8 mouse cellular contexts compared by ENCODE assay signal in the genomic region with DNA sequence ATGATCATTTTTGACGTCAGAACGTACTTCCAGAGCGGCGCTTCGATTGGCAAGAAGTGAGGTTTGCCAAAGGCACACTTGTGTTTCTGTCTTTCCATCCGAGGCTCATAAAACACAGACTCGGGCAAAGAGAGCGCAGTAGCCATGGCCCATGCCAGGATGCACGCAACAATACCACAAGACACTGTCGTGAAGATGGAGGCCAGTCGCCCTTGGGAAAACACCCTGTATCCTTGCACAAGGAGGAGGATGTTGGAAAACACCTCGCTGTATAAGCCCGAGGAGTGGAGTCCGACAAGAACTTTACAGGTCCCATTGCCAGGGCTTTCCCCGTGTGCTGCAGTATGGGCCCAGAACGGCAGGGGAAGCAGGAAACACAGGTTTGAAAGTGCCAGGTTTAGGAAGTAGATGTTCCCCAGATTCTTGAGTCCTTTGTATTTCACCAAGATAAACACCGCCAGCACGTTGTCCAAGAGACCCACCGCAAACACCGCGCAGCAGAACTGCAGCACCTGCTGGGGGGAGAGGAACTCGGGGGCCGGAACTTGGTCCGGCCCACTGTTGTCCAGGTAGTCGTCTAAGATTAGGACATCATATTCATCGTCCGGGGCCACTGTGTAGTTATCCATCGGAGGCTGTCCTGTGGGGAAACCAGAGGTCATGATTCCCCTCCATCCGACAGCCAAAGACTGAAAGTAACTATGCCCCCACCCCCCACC. TPM values are rescaled to one million over a fixed set of nuclear protein-coding genes. Genes with fewer than 3 reads are reported as not detected.
DNase-seq lines count a peak whose midpoint lies in the region; ATAC-seq and TF ChIP-seq lines count a peak whose summit lies in the region.

No protein-coding gene starts in this region.

- no peak for TF ChIP-seq CTCF in liver, postnatal 0 days (IDR thresholded peaks at IDR 0.05; ENCODE audit: low read depth)

- H3K27me3 ChIP-seq in heart, embryonic 12.5 days (replicated peaks): no peaks in the 10 kb centered on the region
- H3K27me3 ChIP-seq in heart, embryonic 16.5 days (ENCODE audit: control insufficient read depth, insufficient read depth, low read length): no peaks in the 10 kb centered on the region
- no peaks in the 10 kb centered on the region for H3K27me3 ChIP-seq in liver, postnatal 0 days (ENCODE audit: insufficient read depth, low read length)
- no peaks in the 10 kb centered on the region for H3K27me3 ChIP-seq in stomach, embryonic 16.5 days (ENCODE audit: control insufficient read depth, insufficient read depth, low read length)

- intact Hi-C loops in heart, postnatal 25 days (cut with DNase I): loop anchor here (5.0 kb wide), 2 partner anchors 59 to 174 kb away; a partner anchor contains a TSS

- peak overlapping the region; percentile 78 for H3K27ac ChIP-seq in heart, embryonic 12.5 days (ENCODE audit: poor library complexity, severe bottlenecking)
- peak overlapping the region; percentile 69 for H3K27ac ChIP-seq in heart, embryonic 16.5 days (ENCODE audit: low read length)
- H3K27ac ChIP-seq in liver, postnatal 0 days (ENCODE audit: low read depth): peak overlapping the region; percentile 98
- H3K27ac ChIP-seq in stomach, embryonic 16.5 days (ENCODE audit: low read length): 0 out of 2 replicates have a peak overlapping the region, but pooled peaks have one; percentile 45

- H3K4me2 ChIP-seq in heart, embryonic 12.5 days: peak overlapping the region; percentile 92
- peak overlapping the region; percentile 92 for H3K4me2 ChIP-seq in heart, embryonic 16.5 days (ENCODE audit: low read depth, low read length)
- peak overlapping the region; percentile 81 for H3K4me2 ChIP-seq in liver, postnatal 0 days (ENCODE audit: low read depth, low read length)
- H3K4me2 ChIP-seq in stomach, embryonic 16.5 days (ENCODE audit: low read depth, low read length): peak overlapping the region; percentile 92

- no peak for DNase-seq in heart, postnatal 25 days (ENCODE audit: low spot score)
- DNase-seq in R1 (ENCODE audit: low read depth, low spot score): peak; percentile 37
- DNase-seq in liver, postnatal 0 days: peak; percentile 38
- DNase-seq in Muller cell, postnatal 12 days (ENCODE audit: inconsistent ontology term): no peak
- no peak for DNase-seq in left cerebral cortex, adult 8-10 months (ENCODE audit: low spot score in 2 of 2)

- no peaks in the 10 kb centered on the region for H3K9me3 ChIP-seq in heart, embryonic 12.5 days (replicated peaks)
- H3K9me3 ChIP-seq in heart, embryonic 16.5 days (replicated peaks; ENCODE audit: control insufficient read depth, low read length): no peaks in the 10 kb centered on the region
- H3K9me3 ChIP-seq in liver, postnatal 0 days (ENCODE audit: low read length): no peaks in the 10 kb centered on the region
- no peaks in the 10 kb centered on the region for H3K9me3 ChIP-seq in stomach, embryonic 16.5 days (replicated peaks; ENCODE audit: control insufficient read depth, low read length)

- H3K36me3 ChIP-seq in heart, embryonic 12.5 days: no peaks in the 10 kb centered on the region
- no peaks in the 10 kb centered on the region for H3K36me3 ChIP-seq in heart, embryonic 16.5 days (ENCODE audit: control insufficient read depth, insufficient read depth)
- peaks cover 3% of the 10 kb centered on the region; the same call in 1 of the 2 replicates for H3K36me3 ChIP-seq in liver, postnatal 0 days (replicated peaks; ENCODE audit: insufficient read depth, low read length)
- H3K36me3 ChIP-seq in stomach, embryonic 16.5 days (ENCODE audit: control insufficient read depth, insufficient read depth, low read length): no peaks in the 10 kb centered on the region

- H3K9ac ChIP-seq in heart, embryonic 12.5 days: peak overlapping the region; percentile 76
- H3K9ac ChIP-seq in heart, embryonic 16.5 days (ENCODE audit: low read length): peak overlapping the region; percentile 77
- peak overlapping the region; percentile 82 for H3K9ac ChIP-seq in liver, postnatal 0 days (replicated peaks)
- H3K9ac ChIP-seq in stomach, embryonic 16.5 days (ENCODE audit: low read length): peak overlapping the region; percentile 71

- H3K4me3 ChIP-seq in heart, embryonic 12.5 days: peak overlapping the region; percentile 64
- H3K4me3 ChIP-seq in heart, embryonic 16.5 days (ENCODE audit: low read length): peak overlapping the region; percentile 70
- H3K4me3 ChIP-seq in liver, postnatal 0 days (ENCODE audit: low read depth, low read length): peak overlapping the region; percentile 75
- H3K4me3 ChIP-seq in stomach, embryonic 16.5 days (replicated peaks; ENCODE audit: low read length): peak overlapping the region; percentile 58

- ATAC-seq in heart, embryonic 12.5 days (ENCODE audit: insufficient number of reproducible peaks, low FRiP score): no peak
- no peak for ATAC-seq in heart, embryonic 16.5 days (replicated peaks; ENCODE audit: extremely low read depth, insufficient read depth, low FRiP score)
- no peak for ATAC-seq in liver, postnatal 0 days
- ATAC-seq in stomach, embryonic 16.5 days (ENCODE audit: insufficient read depth, low FRiP score): no peak

- H3K4me1 ChIP-seq in heart, embryonic 12.5 days (replicated peaks): peaks cover 28% of the 10 kb centered on the region
- peaks cover 25% of the 10 kb centered on the region for H3K4me1 ChIP-seq in heart, embryonic 16.5 days (ENCODE audit: control insufficient read depth, insufficient read depth, low read length)
- H3K4me1 ChIP-seq in liver, postnatal 0 days (ENCODE audit: insufficient read depth): peaks cover 40% of the 10 kb centered on the region
- peaks cover 22% of the 10 kb centered on the region for H3K4me1 ChIP-seq in stomach, embryonic 16.5 days (ENCODE audit: control insufficient read depth, insufficient read depth, low read length)

- no peak for TF ChIP-seq EP300 in liver, postnatal 0 days (IDR thresholded peaks at IDR 0.05; ENCODE audit: low read depth)

- WGBS in heart, embryonic 12.5 days: 55% methylated on average over 29 of the region's 29 CpGs
- 46% methylated on average over 29 of the region's 29 CpGs for WGBS in heart, embryonic 16.5 days
- WGBS in liver, postnatal 0 days (ENCODE audit: insufficient replicate concordance): 37% methylated on average over 29 of the region's 29 CpGs
- 47% methylated on average over 29 of the region's 29 CpGs for WGBS in stomach, embryonic 16.5 days

RNA-seq across cellular contexts. Expression of a gene that starts 1.4 kb away (rescaled TPM):
- 3.9 and 4.4 TPM in 2 replicates for polyA plus RNA-seq in heart, embryonic 12.5 days (2016; fragmentation: Nextera tagmentation; extraction: Ambion mirVana)
- total RNA-seq in heart, postnatal 25 days (2021): 10 to 100 TPM in 1 of 2 experiments, 1 to 10 TPM in 1; 8.2 to 10.4 TPM
- polyA plus RNA-seq in heart, embryonic 16.5 days (2015; fragmentation: Nextera tagmentation; extraction: Ambion mirVana): 5.0 and 5.9 TPM in 2 replicates
- 7.4 and 8.4 TPM in 2 replicates for polyA plus RNA-seq in liver, postnatal 0 days (2015; fragmentation: Nextera tagmentation; extraction: Ambion mirVana)
- polyA plus RNA-seq in stomach, embryonic 16.5 days (2015; fragmentation: Nextera tagmentation; extraction: Ambion mirVana): 2.7 and 3.2 TPM in 2 replicates
- total RNA-seq in left cerebral cortex, adult 8-10 months (2022): 1 to 10 TPM in 1 of 4 experiments, under 1 TPM in 3; 0.51 to 1.5 (median 0.84) TPM

RNA-seq across cellular contexts. Expression of a gene that starts 36.9 kb away (rescaled TPM):
- 0.72 and 1.3 TPM in 2 replicates for polyA plus RNA-seq in heart, embryonic 12.5 days (2016; fragmentation: Nextera tagmentation; extraction: Ambion mirVana)
- total RNA-seq in heart, postnatal 25 days (2021): under 1 TPM in 1 of 2 experiments, not detected in 1; 0.78 TPM
- 1.8 and 3.2 TPM in 2 replicates for polyA plus RNA-seq in heart, embryonic 16.5 days (2015; fragmentation: Nextera tagmentation; extraction: Ambion mirVana)
- 235 and 247 TPM in 2 replicates for polyA plus RNA-seq in liver, postnatal 0 days (2015; fragmentation: Nextera tagmentation; extraction: Ambion mirVana)
- 39.5 and 58.3 TPM in 2 replicates for polyA plus RNA-seq in stomach, embryonic 16.5 days (2015; fragmentation: Nextera tagmentation; extraction: Ambion mirVana)
- total RNA-seq in left cerebral cortex, adult 8-10 months (2022): not detected

Comparison
In these comparisons a context has a peak if more than half of its experiments do, and no peak if none do; other contexts are left out.
1. H3K27ac ChIP-seq: peak in every context shown above with its lines; median percentile 98 in liver, postnatal 0 days; 78 in heart, embryonic 12.5 days; 69 in heart, embryonic 16.5 days; 45 in stomach, embryonic 16.5 days.
2. DNase-seq: peak in R1 (single experiment) and liver, postnatal 0 days (single experiment); none in heart, postnatal 25 days (single experiment), Muller cell, postnatal 12 days (single experiment) and left cerebral cortex, adult 8-10 months (0 of 2).
3. Peak in every context shown above with its lines, with median percentiles within 50 percentile points of each other: H3K4me2 ChIP-seq, H3K4me3 ChIP-seq and H3K9ac ChIP-seq.